Mouse (Mus musculus) stomach, postnatal 0 days (tissue): ENCODE measurements around the gene Skap2.

Experiments used
- CTCF ChIP-seq: IDR thresholded peaks from 2 replicates; pipeline ENCODE4 v1.5.1; 2016; ENCODE audit warnings: antibody characterized with exemption, low read depth, mild to moderate bottlenecking, moderate library complexity
- EP300 ChIP-seq: optimal IDR thresholded peaks from 2 replicates; pipeline ENCODE3; 2016; ENCODE audit warnings: antibody characterized with exemption

DNA sequence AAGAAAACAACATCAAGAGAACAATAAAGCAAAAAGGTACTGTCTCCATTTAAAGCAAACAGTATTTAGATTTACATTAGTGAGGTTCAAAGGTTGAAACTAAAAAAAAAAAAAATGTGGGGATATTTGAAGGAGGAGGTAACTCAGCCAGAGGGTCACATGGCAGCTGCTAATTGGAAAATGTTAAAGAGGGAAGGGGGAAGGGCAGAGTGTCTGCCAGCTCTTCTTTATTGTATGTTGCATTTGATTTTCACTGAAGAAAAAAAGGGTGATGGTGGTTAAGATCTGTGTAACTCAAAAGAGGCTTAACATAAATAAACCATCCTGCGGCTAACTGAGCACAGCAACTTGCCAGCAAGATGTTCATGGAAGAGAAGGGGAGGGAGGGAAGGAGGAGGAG lies 142.1 kb downstream of the Skap2 start:
- TF ChIP-seq CTCF (no peak), EP300 (no peak)
